Mouse (Mus musculus): ENCODE results near the gene Dnase1l1. TPM values are rescaled to one million over a fixed set of nuclear protein-coding genes. Genes with fewer than 3 reads are reported as not detected.

Dnase1l1 gene
- total RNA-seq, 2 experiments from 2014 or later = 11.7 to 12.5 TPM

DNA sequence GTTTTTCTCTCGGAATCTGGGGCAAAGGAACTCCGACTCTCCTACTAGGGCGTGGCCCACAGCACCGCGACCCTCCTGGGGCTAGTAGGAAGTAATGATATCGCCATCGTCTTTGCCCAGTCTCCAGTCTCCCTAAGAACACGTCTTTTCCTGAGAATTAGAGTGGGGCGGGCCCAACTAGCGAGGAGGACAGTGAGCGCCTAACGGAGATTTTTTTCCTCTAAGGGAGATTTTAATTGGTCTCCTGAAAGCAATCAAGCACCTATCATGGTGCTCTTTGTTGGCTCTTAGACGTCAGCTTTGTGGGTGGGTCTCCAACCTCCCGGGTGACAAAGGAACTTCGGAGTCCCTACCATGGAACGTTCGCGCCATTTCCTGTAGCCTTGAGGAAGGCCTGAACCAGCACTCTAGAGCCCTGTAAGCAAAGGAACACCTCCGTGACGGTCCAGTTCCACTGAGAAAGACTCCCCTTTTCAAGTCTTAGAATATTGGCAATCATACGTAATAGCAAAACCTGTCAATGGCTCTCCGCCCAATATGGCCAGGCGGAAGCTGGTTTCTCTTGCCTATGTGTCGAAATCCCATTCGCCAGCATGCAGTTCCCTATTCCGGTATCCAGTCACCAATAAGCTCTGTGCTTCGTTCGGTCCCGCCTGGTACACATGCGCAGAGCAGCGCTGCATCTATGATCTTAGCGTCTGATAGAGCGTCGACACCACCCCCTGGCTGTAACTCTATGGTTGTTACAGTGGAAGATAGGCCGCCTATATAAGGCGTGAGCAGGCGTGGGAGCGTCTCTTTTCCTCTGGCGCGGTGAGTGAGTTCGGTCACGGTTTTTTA lies 11.9 kb downstream of the Dnase1l1 start, which contains the start of gene Rpl10:
TSS of gene Rpl10 (plus strand) at position 751 of the 840 bp plus-strand sequence.
- DNase-seq = peak; percentile 92

DNA sequence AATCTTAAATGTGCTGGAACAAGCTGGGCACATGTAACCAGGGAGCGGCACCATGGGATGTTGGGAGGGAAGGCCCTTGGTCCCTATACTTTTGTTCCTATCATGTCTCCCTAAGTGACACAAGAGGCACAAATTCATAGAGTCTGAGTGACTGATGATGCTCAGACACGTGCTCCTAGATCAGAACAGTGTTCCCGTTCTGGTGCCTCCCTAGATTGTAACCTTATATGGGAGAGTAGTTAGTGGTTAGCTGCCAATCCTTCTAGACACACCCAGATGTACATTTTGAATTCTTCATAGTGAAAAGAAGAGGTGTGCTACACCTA lies 12.4 kb downstream of the Dnase1l1 start:
- peak; percentile 12 for DNase-seq

DNA sequence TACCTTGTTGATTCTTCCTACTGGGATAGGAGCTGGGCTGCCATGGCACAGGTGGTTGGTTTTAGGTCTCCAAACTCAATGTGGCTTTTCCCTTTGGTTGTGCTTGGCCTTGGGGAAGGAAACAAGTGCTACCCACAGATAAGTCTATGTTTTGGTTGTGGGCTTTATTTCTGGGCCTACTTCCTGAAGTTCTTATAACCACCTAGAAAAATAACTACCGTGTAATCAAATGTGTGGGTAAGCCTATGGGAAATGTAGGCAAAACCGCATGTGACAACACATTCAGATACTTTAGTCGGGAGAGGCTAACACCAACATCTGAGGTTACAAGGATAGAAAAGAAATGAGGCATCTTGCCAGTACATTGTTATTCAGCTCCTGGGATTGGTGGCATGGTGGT lies 24.4 kb downstream of the Dnase1l1 start:
- DNase-seq = no peak

DNA sequence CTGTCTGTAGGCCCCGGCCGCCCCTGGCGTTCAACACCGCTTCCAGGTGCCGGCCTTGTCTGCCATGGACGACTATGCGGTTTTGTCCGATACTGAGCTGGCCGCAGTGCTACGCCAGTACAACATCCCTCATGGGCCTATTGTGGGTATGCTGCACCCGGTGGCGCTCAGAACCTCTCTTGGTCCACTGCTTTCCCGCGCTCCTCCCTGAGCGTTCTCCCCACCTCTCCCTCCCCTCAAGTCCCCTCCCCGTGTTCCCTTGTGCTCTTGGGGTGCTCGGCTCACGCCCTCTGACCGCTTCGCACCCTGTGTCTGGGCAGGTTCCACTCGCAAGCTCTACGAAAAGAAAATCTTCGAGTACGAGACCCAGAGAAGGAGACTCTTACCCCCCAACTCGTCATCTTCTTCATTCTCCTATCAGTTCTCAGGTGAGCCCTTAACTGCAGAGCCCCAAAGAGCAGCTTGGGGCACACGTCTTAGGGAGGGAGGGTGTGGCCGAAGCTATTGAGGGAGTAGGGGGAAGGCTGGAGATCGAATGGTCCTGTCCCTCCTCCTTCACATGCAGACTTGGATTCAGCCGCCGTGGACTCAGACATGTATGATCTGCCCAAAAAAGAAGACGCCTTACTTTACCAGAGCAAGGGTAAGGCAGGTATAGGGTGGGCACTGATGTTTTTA lies 27.1 kb downstream of the Dnase1l1 start:
- no peak for DNase-seq

DNA sequence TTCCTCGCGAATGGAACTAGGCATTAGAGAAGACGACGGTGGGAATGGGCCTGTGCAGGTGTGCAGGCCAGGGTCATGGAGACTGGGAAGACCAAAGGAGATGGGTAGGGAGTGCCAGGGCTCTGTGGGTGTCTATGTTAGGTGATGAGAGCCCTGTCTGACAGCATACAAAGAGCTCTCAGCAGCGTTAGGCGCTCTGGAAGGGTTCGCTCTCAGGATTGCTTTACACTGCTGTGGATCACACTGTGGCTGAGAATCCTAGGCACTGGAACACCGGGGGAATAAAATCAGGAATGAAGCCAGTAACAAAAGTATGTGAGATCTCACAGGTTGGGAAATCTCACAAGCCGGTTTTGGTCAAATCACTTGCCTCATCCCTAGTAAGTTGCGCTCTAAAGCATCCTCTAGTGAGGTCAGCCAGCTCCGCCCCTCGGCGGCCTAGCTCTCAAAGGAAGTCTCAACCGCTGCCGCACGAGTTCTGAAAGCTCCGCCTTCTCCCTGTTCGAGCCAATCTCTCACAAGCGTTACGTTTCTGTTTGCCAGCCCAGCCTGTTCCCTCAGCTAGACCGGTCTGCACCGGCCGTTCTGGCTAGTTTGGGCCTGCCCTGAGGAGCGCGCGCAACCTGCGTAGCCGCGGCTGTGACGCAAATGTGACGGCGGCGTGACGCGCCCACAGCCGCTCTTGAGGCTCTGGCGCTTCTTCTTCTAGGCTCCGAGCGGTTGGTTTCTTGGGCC lies 27.8 kb downstream of the Dnase1l1 start, which contains the start of gene Emd:
TSS of gene Emd (plus strand) at position 535 of the 735 bp plus-strand sequence.
- peak; percentile 89 for DNase-seq

DNA sequence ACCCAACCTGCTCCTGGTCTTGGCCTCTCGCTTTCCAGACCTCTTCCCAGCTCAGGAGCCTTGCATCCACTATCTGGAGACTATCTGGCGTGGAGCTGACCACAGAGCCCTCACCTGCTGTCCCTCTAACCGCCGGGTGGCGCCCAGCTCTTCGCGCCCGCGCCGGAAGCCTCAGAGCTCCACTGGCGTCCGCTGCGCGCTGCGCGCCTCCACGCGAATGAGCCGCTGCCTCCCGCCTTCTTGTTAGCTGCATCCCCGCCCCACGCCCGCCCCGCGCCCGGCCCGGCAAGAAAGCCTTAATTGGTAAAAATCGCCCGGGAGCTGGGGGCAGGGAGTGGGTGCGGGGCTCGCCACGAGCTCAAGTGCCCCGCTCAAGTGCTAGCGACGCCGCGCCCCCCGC lies 32.5 kb downstream of the Dnase1l1 start, which contains the start of gene Flna:
TSS of gene Flna (minus strand) at position 206 of the 400 bp plus-strand sequence.
- DNase-seq = peak; percentile 79

DNA sequence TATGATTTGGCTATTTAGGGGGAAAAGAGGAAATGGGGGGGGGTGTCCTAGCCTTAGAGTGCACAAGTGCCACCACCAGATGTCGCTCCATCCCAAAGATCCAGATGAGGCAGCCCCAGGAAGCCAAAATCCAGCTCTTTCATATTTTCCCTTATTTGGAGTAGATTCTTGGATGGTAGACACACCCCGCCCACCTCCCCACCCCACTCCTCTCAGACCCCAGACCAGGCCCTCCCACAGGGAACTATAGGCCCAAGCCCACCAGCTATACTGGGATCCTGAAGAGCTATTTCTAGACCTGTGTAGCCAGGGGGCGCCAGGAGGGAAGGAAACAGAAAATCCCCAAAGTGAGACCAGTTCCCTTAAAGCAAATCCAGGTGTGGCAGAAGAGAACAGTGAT lies 33.5 kb downstream of the Dnase1l1 start:
- DNase-seq = peak; percentile 81

DNA sequence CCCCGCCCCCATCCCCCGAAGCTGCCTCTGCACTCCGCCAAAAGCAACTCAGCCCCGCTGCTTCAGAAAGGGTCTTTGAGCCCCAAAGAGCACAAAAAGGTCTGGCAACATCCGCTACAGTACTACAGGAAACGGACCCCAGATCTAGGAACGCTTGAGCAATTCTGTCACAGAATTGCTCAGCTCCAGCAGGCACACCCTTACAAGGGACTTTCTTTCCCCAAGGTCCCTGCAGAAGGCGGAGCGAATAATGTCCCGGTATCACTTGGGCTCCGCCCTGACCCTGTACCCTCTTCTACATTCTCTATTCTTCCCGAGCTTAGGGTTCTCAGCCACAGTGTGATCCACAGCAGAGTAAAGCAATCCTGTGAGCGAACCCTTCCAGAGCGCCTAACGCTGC lies 35.4 kb downstream of the Dnase1l1 start:
- peak; percentile 47 for DNase-seq

DNA sequence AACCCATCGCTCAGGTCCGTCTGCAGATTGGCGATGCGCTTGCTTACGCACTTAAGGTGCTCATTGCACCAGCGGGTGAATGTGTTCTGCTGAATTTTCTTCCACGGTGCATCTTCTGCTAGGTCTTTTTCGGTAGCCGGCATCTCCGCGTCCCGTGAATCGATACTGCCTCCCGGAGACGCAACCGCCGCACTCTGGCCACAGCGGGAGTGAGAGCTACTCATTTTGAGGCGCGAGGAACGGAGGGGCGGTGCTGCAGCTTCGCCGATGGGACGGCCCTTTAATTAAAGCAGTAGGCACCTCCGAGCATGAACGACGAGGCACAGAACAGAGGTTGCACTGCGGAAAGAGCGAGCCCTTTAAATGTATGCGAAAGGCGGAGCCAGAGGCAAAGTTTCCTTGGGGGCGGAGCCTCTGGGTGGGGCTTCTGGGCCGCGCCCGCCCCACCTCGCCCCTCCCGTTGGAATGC lies 35.9 kb downstream of the Dnase1l1 start:
- peak; percentile 88 for DNase-seq

DNA sequence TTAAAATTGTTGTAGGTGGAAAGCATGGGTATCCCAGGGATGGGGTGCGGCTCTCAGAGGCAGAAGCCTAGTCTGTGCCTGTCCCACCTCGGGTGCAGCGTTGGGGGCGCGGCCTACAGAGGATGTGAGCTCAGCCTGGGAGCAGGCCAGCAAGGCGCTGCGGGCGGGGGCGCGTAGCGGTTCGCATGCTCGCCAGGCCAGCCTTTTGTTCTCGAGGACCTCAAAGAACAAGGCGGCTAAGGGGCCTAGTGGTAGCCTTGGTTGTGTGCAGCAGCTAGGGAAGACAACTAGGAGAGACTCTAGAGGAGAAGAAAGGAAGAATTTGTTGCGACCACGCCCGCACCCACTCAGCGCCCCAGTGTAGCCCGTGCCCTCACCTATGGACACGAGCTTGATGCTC lies 36.5 kb downstream of the Dnase1l1 start:
- DNase-seq = peak; percentile 89

DNA sequence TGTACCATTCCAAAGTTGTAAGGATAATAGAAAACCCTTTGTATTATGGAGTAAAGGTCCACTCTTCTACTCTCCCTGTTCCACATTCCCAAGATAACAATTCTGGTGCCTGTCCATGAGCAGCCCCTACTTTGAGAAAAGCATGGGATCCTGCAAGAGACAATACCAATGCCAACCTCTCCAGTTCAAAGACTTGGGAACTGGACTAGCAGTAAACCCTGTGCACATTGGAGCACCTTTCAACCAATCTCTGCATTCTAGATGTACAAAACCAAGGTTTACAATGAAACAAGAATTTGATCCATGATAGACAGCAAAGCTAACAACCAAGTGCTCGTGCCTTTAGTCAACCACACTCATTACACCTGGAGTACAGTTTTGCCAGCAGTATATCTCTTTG lies 37.0 kb downstream of the Dnase1l1 start:
- no peak for DNase-seq

DNA sequence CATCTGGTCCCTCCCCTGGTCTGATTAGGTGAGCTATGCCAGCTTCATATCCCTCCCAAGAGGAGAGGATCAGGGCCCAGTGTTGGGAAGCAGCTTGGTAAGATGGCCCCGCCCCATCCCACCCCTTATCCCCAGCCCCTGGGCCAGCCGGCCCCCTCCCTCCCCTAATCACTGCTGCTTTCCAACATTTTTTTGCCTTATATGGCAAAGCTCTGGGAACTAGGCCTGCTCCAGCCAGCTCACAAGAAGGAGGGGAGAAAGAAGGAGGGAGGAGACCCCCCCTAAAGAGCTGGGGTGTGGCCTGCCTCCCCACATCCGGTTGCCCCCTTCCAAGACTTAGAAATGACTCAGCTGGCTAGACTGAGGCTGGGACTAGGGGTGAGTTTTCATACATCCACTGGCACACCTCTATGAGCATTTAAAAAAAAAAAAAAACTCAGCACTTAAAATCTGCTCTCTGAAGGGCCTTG lies 37.5 kb downstream of the Dnase1l1 start:
- DNase-seq = peak; percentile 65

DNA sequence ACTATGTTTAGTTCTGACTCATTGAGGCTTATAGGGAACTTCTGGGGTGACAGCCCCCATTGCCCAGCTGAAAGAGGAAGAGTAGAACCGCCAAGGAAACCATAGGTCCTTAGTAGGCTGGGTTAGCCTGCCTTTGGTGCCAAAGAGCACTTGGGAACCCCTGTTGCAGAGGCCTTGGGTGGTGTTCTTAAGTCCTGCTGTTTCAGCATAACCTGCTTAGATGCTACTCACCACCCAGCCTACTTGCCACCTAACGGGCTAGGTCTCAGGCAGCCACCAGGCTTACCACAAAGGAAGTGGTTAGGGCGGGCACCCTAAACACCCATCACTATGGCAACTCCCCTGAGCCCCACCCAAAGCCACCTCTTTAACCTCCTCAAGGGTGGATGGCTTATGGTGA lies 38.3 kb downstream of the Dnase1l1 start:
- no peak for DNase-seq

DNA sequence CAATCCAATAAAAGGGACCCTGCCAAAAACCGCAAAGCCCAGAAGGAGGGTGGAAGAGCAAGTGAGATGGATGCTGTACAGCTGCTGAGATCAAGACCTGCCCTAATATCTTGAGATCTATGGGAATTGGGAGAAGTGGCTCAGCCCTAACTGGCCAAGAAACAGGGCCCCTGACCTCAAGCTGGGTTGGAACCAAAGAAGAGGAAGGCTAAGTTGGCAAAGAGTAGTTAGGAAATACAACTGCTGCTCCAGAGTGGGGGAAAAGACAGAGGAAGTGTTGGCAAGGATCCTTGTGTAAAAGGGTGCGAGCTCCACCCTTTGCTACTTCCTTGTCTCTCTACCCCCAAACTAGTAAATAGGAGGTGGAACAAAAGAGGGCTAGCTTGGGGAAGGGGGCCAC lies 38.7 kb downstream of the Dnase1l1 start:
- no peak for DNase-seq

DNA sequence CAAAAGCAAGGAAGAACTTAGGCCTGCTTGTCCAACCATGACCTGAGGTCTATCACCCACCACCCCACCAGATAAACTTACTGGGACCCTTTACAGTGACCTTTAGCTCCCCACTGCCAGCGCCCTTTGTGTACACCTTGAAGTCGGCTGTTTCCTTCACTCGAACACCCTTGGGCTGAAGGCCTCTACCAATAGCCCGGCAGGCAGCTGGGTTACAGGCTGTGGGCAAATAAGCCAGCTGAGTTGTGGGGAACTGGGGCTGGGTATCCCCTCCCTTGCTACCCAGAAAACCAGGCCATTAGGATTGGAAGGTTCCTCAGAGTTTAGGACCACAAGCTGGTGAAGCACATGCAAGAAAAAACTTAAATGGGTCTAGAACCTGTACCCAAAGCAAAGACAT lies 41.8 kb downstream of the Dnase1l1 start:
- no peak for DNase-seq

DNA sequence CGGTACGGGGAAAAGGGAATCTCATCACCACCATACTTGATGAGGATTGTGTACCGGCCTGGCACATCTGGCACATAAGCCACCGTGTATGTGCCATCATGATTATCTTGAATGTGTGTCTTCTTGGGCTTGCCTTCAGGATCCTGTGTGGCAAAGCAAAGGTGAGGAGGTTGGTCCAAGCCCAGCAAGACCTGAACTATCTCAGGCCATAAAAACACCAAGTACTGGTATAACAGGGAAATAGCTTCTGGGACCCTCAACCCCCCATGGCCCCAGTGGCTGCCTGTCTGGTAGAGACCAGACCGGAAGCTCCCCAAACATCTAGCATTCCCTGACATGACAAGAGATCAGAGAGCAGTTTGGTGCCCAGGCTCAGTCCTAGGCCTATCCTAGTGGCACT lies 48.9 kb downstream of the Dnase1l1 start:
- DNase-seq = no peak

DNA sequence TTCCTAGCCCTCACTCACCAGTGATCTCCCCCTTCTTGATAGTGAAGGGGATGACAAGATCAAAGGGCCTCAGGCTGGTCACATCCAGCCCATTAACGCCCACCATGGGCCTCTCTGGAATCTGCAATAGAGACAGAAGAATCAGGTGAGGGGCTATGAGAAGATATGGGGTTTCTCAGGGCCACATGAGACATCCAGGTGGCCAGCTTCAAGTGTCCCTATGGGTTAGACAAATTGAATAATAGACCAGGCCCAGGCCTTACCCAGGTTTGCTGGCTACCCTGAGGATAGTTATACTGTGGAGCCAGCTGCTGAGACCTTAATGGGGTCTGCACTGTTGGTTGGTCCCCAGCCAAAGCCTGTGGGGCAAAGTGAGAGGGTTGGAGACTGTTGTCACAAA lies 52.1 kb downstream of the Dnase1l1 start:
- no peak for DNase-seq

Small RNA genes lying within 50 kb of the gene (microRNA-seq; reads per million reads assigned to microRNA genes)
- gene Mir7091 (1.2 to 3.1 reads per million in 2 experiments), gene Mir7092 (0 reads per million in 2 experiments)

Other genes starting within 250 kb of the Dnase1l1 start
- gene Opn1mw, start 154.9 kb downstream of the Dnase1l1 start, total RNA-seq (2021) = not detected
- gene Mecp2, start 147.0 kb downstream of the Dnase1l1 start, total RNA-seq (2021) = 10 to 100 TPM; 37.6 to 39.6 TPM
- not detected for gene Tex28, start 114.5 kb downstream of the Dnase1l1 start, total RNA-seq (2021)
- gene Tktl1, start 105.1 kb downstream of the Dnase1l1 start, total RNA-seq (2021) = not detected
- 100 to 1,000 TPM; 375 to 378 TPM for gene Flna, start 32.5 kb downstream of the Dnase1l1 start, total RNA-seq (2021)
- 10 to 100 TPM; 57.6 to 61.6 TPM for gene Emd, start 27.6 kb downstream of the Dnase1l1 start, total RNA-seq (2021)
- 100 to 1,000 TPM; 297 to 347 TPM for gene Rpl10, start 11.5 kb downstream of the Dnase1l1 start, total RNA-seq (2021)
- gene Taz, start 425 bp downstream of the Dnase1l1 start, total RNA-seq (2021) = 10 to 100 TPM; 39.3 to 46.4 TPM
- 100 to 1,000 TPM; 103 to 109 TPM for gene Atp6ap1, start 14.8 kb upstream of the Dnase1l1 start, total RNA-seq (2021)
- gene Gdi1, start 22.7 kb upstream of the Dnase1l1 start, total RNA-seq (2021) = 10 to 100 TPM; 85.1 to 95.7 TPM
- 10 to 100 TPM; 38.6 to 39.7 TPM for gene Fam50a, start 30.7 kb upstream of the Dnase1l1 start, total RNA-seq (2021)
- 1 to 10 TPM; 2.8 to 3.6 TPM for gene Plxna3, start 46.7 kb upstream of the Dnase1l1 start, total RNA-seq (2021)
- gene Lage3, start 71.3 kb upstream of the Dnase1l1 start, total RNA-seq (2021) = 10 to 100 TPM; 51.8 to 54.6 TPM
- 10 to 100 TPM; 48.3 to 50.5 TPM for gene Ubl4a, start 90.9 kb upstream of the Dnase1l1 start, total RNA-seq (2021)
- gene Slc10a3, start 91.0 kb upstream of the Dnase1l1 start, total RNA-seq (2021) = 1 to 10 TPM; 7.8 to 7.9 TPM
- 10 to 100 TPM; 16.6 to 24.0 TPM for gene Fam3a, start 110.9 kb upstream of the Dnase1l1 start, total RNA-seq (2021)
- 10 to 100 TPM; 39.7 to 40.8 TPM for gene Ikbkg, start 111.0 kb upstream of the Dnase1l1 start, total RNA-seq (2021)
- gene G6pdx, start 146.9 kb upstream of the Dnase1l1 start, total RNA-seq (2021) = 1 to 10 TPM; 9.1 to 10.0 TPM
- not detected for gene Gm6880, start 199.1 kb upstream of the Dnase1l1 start, total RNA-seq (2021)